Mouse (Mus musculus) hindbrain, embryonic 13.5 days (tissue): Measurements from ENCODE around the gene Ppa2. TPM values are rescaled to one million over a fixed set of nuclear protein-coding genes. Genes with fewer than 3 reads are reported as not detected.
A peak's percentile ranks its signal among the peaks of the same experiment; 100 is the strongest.

Experiments
- ATAC-seq: fragments of 200-750 bp; cut with Nextera tagmentation; 2 replicates; pipeline ENCODE4 v1.8.0; 2017; ENCODE audit warnings: moderate TSS enrichment; ENCODE audit not compliant: low FRiP score
- H3K27ac ChIP-seq: fragments of 300-500 bp; sonication (generic); 2 replicates; pipeline ENCODE4 v1.5.1; 2015; ENCODE audit warnings: inconsistent platforms, mild to moderate bottlenecking, moderate library complexity
- H3K27me3 ChIP-seq: fragments of 300-500 bp; sonication (generic); 2 replicates; pipeline ENCODE4 v1.6.1; 2015; ENCODE audit warnings: mild to moderate bottlenecking, inconsistent platforms
- H3K36me3 ChIP-seq: fragments of 300-500 bp; sonication (generic); 2 replicates; pipeline ENCODE4 v1.6.1; 2015; ENCODE audit warnings: mild to moderate bottlenecking, inconsistent platforms
- H3K4me1 ChIP-seq: fragments of 300-500 bp; sonication (generic); replicated peaks from 2 replicates; pipeline ENCODE4 v1.6.1; 2015; ENCODE audit warnings: inconsistent platforms
- H3K4me2 ChIP-seq: fragments of 300-500 bp; sonication (generic); 2 replicates; pipeline ENCODE4 v1.6.1; 2015; ENCODE audit warnings: inconsistent platforms, mild to moderate bottlenecking, moderate library complexity
- H3K4me3 ChIP-seq: fragments of 300-500 bp; sonication (generic); 2 replicates; pipeline ENCODE4 v1.5.1; 2015; ENCODE audit warnings: mild to moderate bottlenecking, inconsistent platforms
- H3K9ac ChIP-seq: fragments of 300-500 bp; sonication (generic); 2 replicates; pipeline ENCODE4 v1.6.1; 2015; ENCODE audit warnings: mild to moderate bottlenecking, inconsistent platforms
- H3K9me3 ChIP-seq: fragments of 300-500 bp; sonication (generic); 2 replicates; pipeline ENCODE4 v1.6.1; 2016; ENCODE audit warnings: inconsistent platforms
- WGBS: fragments of 180-500 bp; shearing (Covaris S2); methylation state at CpG from one replicate; pipeline ENCODE4 v1.1.7; 2015; 5-methylcytosine and 5-hydroxymethylcytosine counted together
- polyA plus RNA-seq: library from polyadenylated mRNA; unstranded; fragments of >200 nt; fragmentation: Nextera tagmentation; extraction: Ambion mirVana; gene quantifications from 2 replicates; pipeline ENCODE4 v1.2.1, GENCODE M21; 2015

Ppa2 gene
- polyA plus RNA-seq, 1 experiment from 2014 or later, result 78.6 TPM

DNA sequence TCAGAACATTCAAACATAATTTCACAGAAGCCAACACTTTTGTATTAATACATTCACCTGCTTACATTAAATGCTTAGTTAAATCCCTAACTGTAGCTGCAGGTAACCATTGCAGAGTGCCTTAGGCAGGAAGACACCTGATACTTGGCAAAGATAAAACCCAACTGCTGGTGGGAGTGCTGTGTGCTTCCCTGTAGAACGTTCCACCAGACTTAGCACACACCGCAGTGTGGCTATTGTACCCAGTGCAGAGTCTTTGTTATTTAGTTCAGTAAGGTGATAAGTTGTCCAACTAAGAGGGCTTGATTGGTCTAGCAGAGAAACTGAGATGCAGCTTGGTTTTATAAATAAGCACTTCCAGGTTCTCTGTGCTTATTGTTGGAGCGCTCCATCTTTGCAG, 54.2 kb downstream of the Ppa2 start:
- Histone ChIP-seq H3K9me3 (no peaks in the 10 kb centered on the region), H3K4me2 (no peak overlapping the region), H3K4me3 (no peak overlapping the region), H3K27me3 (no peaks in the 10 kb centered on the region), H3K36me3 (0 out of 2 replicates have a peak, but pooled peaks cover 4% of the 10 kb centered on the region), H3K27ac (no peak overlapping the region), H3K9ac (no peak overlapping the region), H3K4me1 (no peaks in the 10 kb centered on the region)
- ATAC-seq, result no peak
- 92% methylated on average over 3 of the region's 3 CpGs for WGBS

DNA sequence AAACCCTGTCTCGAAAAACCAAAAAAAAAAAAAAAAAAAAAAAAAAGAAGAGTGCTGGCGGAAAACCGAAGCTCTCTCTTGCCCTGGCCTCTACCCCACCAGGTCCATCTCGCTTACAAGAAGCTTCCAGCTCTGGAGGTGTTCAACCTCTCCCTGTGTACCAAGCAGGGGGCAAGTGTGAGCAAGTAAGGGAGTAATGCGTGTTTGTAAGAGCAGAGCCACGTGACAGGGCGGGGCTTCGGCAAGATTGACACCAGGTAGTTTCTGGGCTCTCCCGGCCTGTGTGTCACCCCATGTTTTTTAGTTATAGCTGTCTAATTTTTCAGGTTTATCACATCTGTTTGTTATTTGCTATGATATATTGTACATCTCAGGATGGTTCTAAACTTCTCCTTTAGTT, 56.2 kb downstream of the Ppa2 start:
- H3K4me2 ChIP-seq, result no peak overlapping the region
- ATAC-seq, result no peak
- WGBS, result 93% methylated on average over 9 of the region's 9 CpGs
- no peaks in the 10 kb centered on the region for H3K9me3 ChIP-seq
- no peak overlapping the region for H3K9ac ChIP-seq
- H3K4me1 ChIP-seq, result no peaks in the 10 kb centered on the region
- H3K27ac ChIP-seq, result no peak overlapping the region
- H3K27me3 ChIP-seq, result no peaks in the 10 kb centered on the region
- H3K4me3 ChIP-seq, result no peak overlapping the region
- peaks cover 8% of the 10 kb centered on the region for H3K36me3 ChIP-seq

DNA sequence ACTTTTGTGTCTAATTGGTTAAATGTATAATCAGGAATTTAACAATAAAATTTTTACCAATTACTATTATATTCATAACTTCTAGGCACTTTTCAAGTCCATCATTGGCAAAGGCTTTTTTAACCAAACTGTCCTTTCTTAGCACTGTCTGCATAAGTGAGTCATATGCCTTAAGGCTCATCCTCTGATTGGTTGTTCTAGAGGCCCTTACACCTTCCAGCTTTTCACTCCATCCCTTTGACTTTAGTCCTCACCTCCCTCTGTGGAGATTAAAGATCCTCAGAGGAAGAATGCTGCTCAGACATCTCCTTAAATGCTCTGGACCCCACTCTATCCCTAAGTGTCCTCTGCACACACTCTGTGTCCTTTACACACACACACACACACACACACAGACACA, 68.3 kb downstream of the Ppa2 start:
- ATAC-seq, result no peak
- no peak overlapping the region for H3K27ac ChIP-seq
- H3K36me3 ChIP-seq, result peaks cover 38% of the 10 kb centered on the region
- no peak overlapping the region for H3K4me3 ChIP-seq
- H3K9ac ChIP-seq, result no peak overlapping the region
- H3K4me1 ChIP-seq, result 0 out of 2 replicates have a peak, but pooled peaks cover 5% of the 10 kb centered on the region
- no peak overlapping the region for H3K4me2 ChIP-seq
- peaks cover 18% of the 10 kb centered on the region for H3K9me3 ChIP-seq
- H3K27me3 ChIP-seq, result no peaks in the 10 kb centered on the region

DNA sequence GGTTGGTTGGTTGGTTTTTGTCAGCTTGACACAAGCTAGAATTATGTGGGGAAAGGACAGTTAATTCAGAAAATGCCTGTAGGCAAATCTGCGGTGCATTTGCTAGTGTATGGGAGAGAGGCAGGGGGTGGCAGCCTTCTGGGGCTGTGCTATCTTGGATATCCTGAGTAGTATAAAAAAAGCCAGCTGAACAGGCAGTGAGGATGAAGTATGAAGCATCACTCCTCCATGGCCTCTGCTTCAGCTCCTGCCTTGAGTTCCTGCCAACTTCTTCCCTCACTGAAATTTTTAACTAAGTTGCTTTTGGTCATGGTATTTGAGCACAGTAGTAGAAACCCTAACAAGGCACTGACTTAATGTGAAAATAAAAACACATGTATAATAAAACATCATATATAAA, 70.1 kb downstream of the Ppa2 start:
- Histone ChIP-seq H3K4me1 (0 out of 2 replicates have a peak, but pooled peaks cover 5% of the 10 kb centered on the region), H3K4me3 (no peak overlapping the region), H3K4me2 (no peak overlapping the region), H3K9ac (no peak overlapping the region), H3K27ac (no peak overlapping the region), H3K27me3 (no peaks in the 10 kb centered on the region), H3K9me3 (peaks cover 18% of the 10 kb centered on the region), H3K36me3 (peaks cover 34% of the 10 kb centered on the region)
- ATAC-seq, result no peak
- WGBS, result 96% methylated on average over 1 of the region's 1 CpGs

DNA sequence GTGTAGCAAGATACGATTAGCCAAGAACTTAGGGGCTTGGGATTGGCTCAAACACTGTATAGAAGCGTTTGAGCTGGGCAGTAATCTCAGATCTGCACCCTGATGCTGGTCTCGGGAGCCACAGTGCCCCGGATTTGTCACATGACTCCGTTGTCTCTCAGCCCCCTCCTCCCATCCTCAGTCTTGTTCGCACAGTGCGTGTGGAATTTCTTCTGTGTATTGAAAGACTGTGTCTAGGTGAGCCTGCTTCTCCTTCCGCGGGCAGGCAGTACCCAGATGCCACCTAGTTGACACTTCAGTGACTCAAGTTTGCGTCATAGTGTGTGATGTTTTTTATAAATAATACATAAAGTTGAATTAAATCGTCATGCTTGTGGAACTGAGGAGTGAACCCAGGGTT, 71.6 kb downstream of the Ppa2 start:
- H3K4me3 ChIP-seq, result no peak overlapping the region
- ATAC-seq, result 0 out of 2 replicates have a peak, but pooled peaks have one; percentile 9
- WGBS, result 80% methylated on average over 11 of the region's 11 CpGs

DNA sequence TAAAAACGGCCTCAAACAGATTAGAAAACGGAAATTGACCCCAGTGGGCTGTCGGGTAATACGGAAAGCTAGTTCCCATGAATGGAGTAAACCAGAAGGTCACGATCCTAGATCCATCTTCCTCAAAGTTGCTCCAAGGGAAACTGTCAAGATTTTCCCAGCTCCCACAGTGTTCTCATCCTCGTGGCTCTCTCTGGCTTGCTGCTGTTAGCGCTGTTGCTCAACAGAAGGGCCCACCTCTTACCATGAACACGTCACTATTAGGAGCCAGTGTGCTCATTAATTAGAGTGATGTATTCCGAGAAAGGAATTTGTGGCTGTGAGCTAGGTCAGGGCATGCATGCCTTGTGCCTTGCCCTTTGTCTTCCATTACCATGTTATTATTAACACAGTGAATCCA, 72.2 kb downstream of the Ppa2 start:
- H3K9me3 ChIP-seq, result peaks cover 18% of the 10 kb centered on the region
- H3K27ac ChIP-seq, result no peak overlapping the region
- 29% methylated on average over 9 of the region's 9 CpGs for WGBS
- ATAC-seq, result peak; percentile 67
- no peak overlapping the region for H3K9ac ChIP-seq
- H3K36me3 ChIP-seq, result peaks cover 26% of the 10 kb centered on the region
- H3K4me3 ChIP-seq, result no peak overlapping the region
- 0 out of 2 replicates have a peak, but pooled peaks cover 5% of the 10 kb centered on the region for H3K4me1 ChIP-seq
- no peaks in the 10 kb centered on the region for H3K27me3 ChIP-seq
- H3K4me2 ChIP-seq, result no peak overlapping the region

More for the DNA sequence above, 71.6 kb downstream of the Ppa2 start:
- H3K36me3 ChIP-seq, result peaks cover 29% of the 10 kb centered on the region
- H3K9ac ChIP-seq, result no peak overlapping the region
- no peak overlapping the region for H3K4me2 ChIP-seq
- H3K27me3 ChIP-seq, result no peaks in the 10 kb centered on the region
- H3K4me1 ChIP-seq, result 0 out of 2 replicates have a peak, but pooled peaks cover 5% of the 10 kb centered on the region
- peaks cover 18% of the 10 kb centered on the region for H3K9me3 ChIP-seq
- H3K27ac ChIP-seq, result no peak overlapping the region

DNA sequence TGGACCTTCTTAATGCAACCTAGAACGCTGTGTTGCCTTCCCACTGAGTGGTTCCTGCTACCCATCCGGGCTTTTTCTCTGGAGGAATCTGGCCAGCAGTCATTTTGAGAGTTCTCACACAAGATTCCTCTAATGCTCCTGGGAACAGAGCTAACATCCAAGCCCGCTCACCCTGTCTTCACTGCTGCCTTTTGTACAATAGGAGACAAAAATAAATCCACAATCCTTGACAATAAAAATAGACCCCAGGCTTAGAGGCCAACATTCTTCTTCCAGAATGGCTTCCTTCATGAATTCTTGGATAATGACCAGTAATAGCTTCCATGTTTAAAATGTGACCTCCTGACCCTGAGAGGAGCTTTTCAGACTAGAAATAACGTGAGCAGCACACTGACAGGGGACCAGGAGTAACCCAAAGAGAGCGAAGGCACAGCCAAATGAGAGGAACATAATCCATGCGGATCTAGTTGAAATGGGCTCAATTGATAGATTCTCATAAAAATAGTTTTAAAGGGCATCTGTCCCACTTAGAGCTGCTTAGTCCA, 74.3 kb downstream of the Ppa2 start:
- Histone ChIP-seq H3K4me2 (no peak overlapping the region), H3K27ac (no peak overlapping the region), H3K9me3 (peaks cover 5% of the 10 kb centered on the region; the same call in 1 of the 2 replicates), H3K4me3 (no peak overlapping the region), H3K9ac (no peak overlapping the region), H3K4me1 (0 out of 2 replicates have a peak, but pooled peaks cover 5% of the 10 kb centered on the region), H3K36me3 (peaks cover 8% of the 10 kb centered on the region), H3K27me3 (no peaks in the 10 kb centered on the region)
- WGBS, result 75% methylated on average over 6 of the region's 6 CpGs
- no peak for ATAC-seq

DNA sequence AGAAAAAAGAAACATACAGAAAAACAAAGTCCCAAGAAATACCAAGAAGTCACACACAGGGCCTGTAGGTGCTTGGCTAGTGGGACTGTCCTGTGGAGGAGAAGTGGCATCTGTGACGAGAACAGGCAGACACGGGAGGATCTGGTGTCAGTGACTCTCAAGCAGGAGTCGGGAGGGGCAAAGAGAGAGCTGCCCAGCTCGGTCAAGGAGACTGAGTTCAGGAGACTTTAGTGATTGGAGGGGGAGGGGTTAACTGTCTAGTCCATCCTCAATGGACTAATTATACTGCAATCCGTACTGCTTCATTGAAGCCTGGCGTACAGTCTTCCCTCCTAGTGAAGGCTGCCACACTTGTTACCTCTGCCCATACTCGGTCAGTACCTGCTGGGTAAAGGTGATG, 77.4 kb downstream of the Ppa2 start:
- H3K36me3 ChIP-seq, result no peaks in the 10 kb centered on the region
- H3K9ac ChIP-seq, result no peak overlapping the region
- H3K27ac ChIP-seq, result no peak overlapping the region
- H3K4me1 ChIP-seq, result 0 out of 2 replicates have a peak, but pooled peaks cover 1% of the 10 kb centered on the region
- no peaks in the 10 kb centered on the region for H3K9me3 ChIP-seq
- no peaks in the 10 kb centered on the region for H3K27me3 ChIP-seq
- 76% methylated on average over 7 of the region's 7 CpGs for WGBS
- no peak overlapping the region for H3K4me2 ChIP-seq
- no peak overlapping the region for H3K4me3 ChIP-seq
- ATAC-seq, result no peak

DNA sequence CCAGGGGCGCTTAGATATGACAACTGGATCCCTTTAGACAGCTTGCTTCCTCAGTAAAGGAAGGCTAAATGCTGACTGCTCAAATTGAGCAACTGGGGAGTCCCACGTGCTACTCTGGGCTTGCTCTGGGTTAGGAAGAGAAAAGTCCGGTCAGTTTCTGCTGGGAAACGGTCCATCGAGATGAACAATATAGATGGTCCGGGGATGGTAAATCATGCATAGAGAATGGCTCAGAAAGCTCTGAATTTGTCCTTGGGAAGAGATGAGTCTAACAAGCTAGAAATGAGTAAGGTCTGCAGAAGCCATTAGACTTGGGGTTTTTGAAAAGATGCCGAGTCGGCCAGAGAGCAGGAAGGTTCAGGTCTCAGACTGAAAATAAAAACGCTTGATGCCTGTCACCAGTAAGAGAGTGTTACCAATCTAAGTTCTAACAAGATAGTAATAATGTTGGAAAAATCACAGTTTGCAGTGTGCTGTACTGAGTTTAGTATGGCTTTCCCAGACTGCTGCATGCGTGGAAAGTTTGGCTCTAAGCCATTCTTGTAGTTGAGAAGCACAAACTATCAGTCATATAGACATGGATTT, 80.0 kb downstream of the Ppa2 start:
- Histone ChIP-seq H3K27ac (no peak overlapping the region), H3K9ac (no peak overlapping the region), H3K4me3 (no peak overlapping the region), H3K4me2 (no peak overlapping the region), H3K36me3 (no peaks in the 10 kb centered on the region), H3K4me1 (no peaks in the 10 kb centered on the region), H3K27me3 (no peaks in the 10 kb centered on the region), H3K9me3 (no peaks in the 10 kb centered on the region)
- ATAC-seq, result no peak
- 95% methylated on average over 10 of the region's 10 CpGs for WGBS

DNA sequence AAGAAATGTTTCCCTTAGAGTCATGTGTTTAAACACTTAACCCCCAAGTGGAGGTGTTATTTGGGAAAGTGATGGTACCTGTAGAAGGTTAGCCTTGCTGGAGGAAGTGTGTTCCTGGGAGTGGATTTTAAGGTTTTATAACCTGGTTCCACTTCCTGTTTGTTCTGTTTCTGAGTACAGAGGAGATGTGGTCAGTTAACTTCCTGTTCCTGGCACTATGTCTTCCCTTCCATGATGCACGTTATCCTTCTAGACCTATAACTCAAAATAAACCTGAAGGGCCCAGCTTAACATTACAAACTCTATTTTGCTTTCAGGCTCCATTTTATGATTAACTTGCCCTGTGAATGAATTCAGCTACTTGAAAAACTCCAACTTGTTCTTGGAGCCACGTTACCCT, 84.6 kb downstream of the Ppa2 start:
- Histone ChIP-seq H3K4me1 (no peaks in the 10 kb centered on the region), H3K27ac (no peak overlapping the region), H3K4me2 (no peak overlapping the region), H3K36me3 (no peaks in the 10 kb centered on the region), H3K9me3 (no peaks in the 10 kb centered on the region), H3K27me3 (no peaks in the 10 kb centered on the region), H3K4me3 (no peak overlapping the region), H3K9ac (no peak overlapping the region)
- whole genome bisulfite sequencing, result 81% methylated on average over 2 of the region's 2 CpGs
- ATAC-seq, result no peak

DNA sequence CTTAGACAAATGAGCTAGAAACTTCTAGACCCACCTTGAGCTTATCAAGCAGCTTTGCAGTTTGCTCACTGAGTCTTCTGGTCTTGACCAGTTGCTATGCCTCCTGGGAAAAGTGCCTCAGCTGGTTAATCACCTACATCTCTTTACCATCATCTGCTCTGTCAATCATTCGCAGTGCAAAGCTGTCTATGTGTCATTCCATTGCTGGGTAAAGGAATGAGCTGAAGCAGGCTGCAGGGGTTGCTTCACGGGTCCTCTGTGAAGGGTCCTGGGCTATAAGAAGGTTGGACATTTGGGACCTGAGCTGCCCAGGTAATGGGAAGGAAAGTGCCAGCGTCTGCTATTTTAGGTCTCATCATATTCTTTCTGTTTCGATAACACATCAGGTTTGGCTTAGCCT, 93.9 kb downstream of the Ppa2 start:
- no peaks in the 10 kb centered on the region for H3K9me3 ChIP-seq
- no peaks in the 10 kb centered on the region for H3K36me3 ChIP-seq
- H3K4me1 ChIP-seq, result no peaks in the 10 kb centered on the region
- H3K27me3 ChIP-seq, result no peaks in the 10 kb centered on the region
- H3K4me3 ChIP-seq, result no peak overlapping the region
- no peak overlapping the region for H3K9ac ChIP-seq
- no peak for ATAC-seq
- no peak overlapping the region for H3K27ac ChIP-seq
- H3K4me2 ChIP-seq, result no peak overlapping the region
- 94% methylated on average over 4 of the region's 4 CpGs for WGBS

DNA sequence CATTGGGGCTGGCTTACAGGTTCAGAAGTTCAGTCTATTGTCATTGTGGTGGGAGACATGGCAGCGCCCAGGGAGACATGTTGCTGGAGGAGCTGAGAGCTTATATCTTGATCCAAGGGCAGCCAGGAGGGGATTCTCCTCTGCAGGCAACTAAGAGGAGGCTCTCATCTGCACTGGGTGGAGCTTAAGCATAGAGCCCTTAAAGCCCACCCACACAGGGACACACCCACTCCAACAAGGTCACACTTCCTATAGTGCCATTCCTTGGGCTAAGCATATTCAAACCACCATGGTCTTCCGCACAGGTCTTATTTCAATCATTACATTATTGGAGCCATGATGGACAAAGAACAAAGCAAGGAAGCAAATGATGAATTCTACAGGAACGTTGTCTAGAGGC, 95.7 kb downstream of the Ppa2 start:
- 92% methylated on average over 3 of the region's 3 CpGs for WGBS
- Histone ChIP-seq H3K9ac (no peak overlapping the region), H3K36me3 (no peaks in the 10 kb centered on the region), H3K4me1 (no peaks in the 10 kb centered on the region), H3K4me2 (no peak overlapping the region), H3K4me3 (no peak overlapping the region), H3K9me3 (no peaks in the 10 kb centered on the region), H3K27ac (no peak overlapping the region), H3K27me3 (no peaks in the 10 kb centered on the region)
- no peak for ATAC-seq

DNA sequence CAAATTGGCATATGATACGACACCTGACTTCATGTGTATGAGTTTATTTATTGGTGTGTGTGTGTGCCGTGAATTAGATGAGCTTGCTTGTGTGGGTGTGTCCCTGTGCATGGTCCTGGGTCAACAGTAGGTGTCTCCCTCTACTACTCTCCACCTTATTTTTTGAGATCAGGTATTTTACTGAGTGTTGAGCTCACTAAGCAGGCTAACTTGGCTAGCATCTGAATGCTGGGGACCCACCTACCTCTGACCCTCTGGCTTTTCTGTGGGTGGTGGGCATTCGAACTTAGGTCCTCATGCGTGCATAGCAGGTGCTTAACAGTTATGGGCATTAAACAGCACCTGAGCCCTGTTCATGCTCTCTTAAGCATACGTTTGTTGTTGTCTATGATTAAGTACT, 96.3 kb downstream of the Ppa2 start:
- no peak overlapping the region for H3K4me2 ChIP-seq
- H3K9me3 ChIP-seq, result no peaks in the 10 kb centered on the region
- WGBS, result 87% methylated on average over 5 of the region's 5 CpGs
- H3K4me1 ChIP-seq, result no peaks in the 10 kb centered on the region
- H3K9ac ChIP-seq, result no peak overlapping the region
- ATAC-seq, result no peak
- no peak overlapping the region for H3K27ac ChIP-seq
- H3K4me3 ChIP-seq, result no peak overlapping the region
- no peaks in the 10 kb centered on the region for H3K27me3 ChIP-seq
- H3K36me3 ChIP-seq, result no peaks in the 10 kb centered on the region
